Mouse (Mus musculus) forebrain, embryonic 16.5 days (tissue): ENCODE measurements around the gene Rufy3. TPM values are rescaled to one million over a fixed set of nuclear protein-coding genes. Genes with fewer than 3 reads are reported as not detected.

Experiments
- ATAC-seq: fragments of 200-750 bp; cut with Nextera tagmentation; 2 replicates; pipeline ENCODE4 v1.8.0; 2017; ENCODE audit warnings: mild to moderate bottlenecking, moderate library complexity
- H3K27ac ChIP-seq: fragments of 300-500 bp; sonication (generic); 2 replicates; pipeline ENCODE4 v1.5.1; 2014; ENCODE audit warnings: low read length, control low read depth
- H3K27me3 ChIP-seq: fragments of 300-500 bp; sonication (generic); replicated peaks from 2 replicates; pipeline ENCODE4 v1.6.1; 2014; ENCODE audit warnings: low read length; ENCODE audit not compliant: control insufficient read depth, insufficient read depth
- H3K36me3 ChIP-seq: fragments of 300-500 bp; sonication (generic); 2 replicates; pipeline ENCODE4 v1.6.1; 2014; ENCODE audit not compliant: control insufficient read depth, insufficient read depth
- H3K4me1 ChIP-seq: fragments of 300-500 bp; sonication (generic); replicated peaks from 2 replicates; pipeline ENCODE4 v1.6.1; 2014; ENCODE audit warnings: low read length; ENCODE audit not compliant: control insufficient read depth, insufficient read depth
- H3K4me2 ChIP-seq: fragments of 300-500 bp; sonication (generic); 2 replicates; pipeline ENCODE4 v1.6.1; 2014; ENCODE audit warnings: mild to moderate bottlenecking, low read length, control low read depth
- H3K4me3 ChIP-seq: fragments of 300-500 bp; sonication (generic); replicated peaks from 2 replicates; pipeline ENCODE4 v1.5.1; 2014; ENCODE audit warnings: mild to moderate bottlenecking, low read length, control low read depth
- H3K9ac ChIP-seq: fragments of 300-500 bp; sonication (generic); replicated peaks from 2 replicates; pipeline ENCODE4 v1.6.1; 2014; ENCODE audit warnings: low read depth, low read length, control low read depth
- H3K9me3 ChIP-seq: fragments of 300-500 bp; sonication (generic); 2 replicates; pipeline ENCODE4 v1.6.1; 2016; ENCODE audit warnings: low read length; ENCODE audit not compliant: control insufficient read depth
- WGBS: fragments of 180-500 bp; shearing (Covaris S2); extraction: QIAGEN DNeasy Blood & Tissue Kit; methylation state at CpG from one replicate; pipeline ENCODE4 v1.1.7; 2014; 5-methylcytosine and 5-hydroxymethylcytosine counted together
- polyA plus RNA-seq: library from polyadenylated mRNA; unstranded; fragments of >200 nt; fragmentation: Nextera tagmentation; extraction: Ambion mirVana; gene quantifications from 2 replicates; pipeline ENCODE4 v1.2.1, GENCODE M21; 2015

Rufy3 gene
- polyA plus RNA-seq, 1 experiment from 2014 or later: 258 TPM

DNA sequence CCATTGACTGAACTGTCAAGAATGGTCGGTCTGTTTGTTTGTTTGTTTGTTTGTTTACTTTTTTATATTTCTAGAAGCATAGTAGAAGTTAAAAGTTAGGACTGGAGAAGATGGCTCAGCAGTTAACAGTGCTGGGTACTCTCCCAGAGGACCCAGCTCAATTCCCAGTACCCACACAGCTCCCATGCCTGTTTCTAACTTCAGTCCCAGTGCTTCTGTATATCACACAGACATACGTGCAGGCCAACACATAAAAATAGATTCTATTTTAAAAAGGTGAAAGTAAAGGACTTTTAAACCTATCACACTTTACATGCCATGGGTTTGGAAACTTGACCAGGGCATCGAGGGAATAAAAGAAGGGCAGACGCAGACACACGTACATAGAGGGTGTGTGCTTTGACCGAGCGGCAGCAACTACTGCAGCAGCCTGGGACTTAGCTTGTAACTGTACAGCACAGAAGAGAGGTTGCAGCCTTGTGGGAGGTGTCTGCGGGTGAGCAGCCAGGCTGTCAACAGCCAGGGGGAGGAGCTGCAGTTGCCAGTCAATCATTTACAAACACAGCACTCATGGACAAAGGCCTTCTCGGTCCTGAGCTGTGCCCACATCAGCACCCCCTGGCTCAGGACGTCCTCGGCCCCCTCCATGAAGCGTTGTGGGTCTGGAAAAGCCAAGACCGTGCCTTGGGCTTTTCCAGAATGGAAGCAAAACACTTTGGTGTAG is 22.5 kb downstream of the Rufy3 start:
- peak; percentile 30 for ATAC-seq

GRCm38 (mm10) chr5:88588481-88588880 is 23.6 kb downstream of the Rufy3 start:
- Histone ChIP-seq H3K9ac (no peak overlapping the region), H3K4me3 (no peak overlapping the region), H3K9me3 (no peaks in the 10 kb centered on the region), H3K27ac (no peak overlapping the region), H3K36me3 (no peaks in the 10 kb centered on the region), H3K4me1 (peaks cover 38% of the 10 kb centered on the region), H3K4me2 (no peak overlapping the region; the same call in 1 of the 2 replicates), H3K27me3 (no peaks in the 10 kb centered on the region)
- 55% methylated on average over 5 of the region's 5 CpGs for WGBS
- ATAC-seq: no peak

More for the DNA sequence above, 22.5 kb downstream of the Rufy3 start:
- Histone ChIP-seq H3K9me3 (no peaks in the 10 kb centered on the region), H3K4me3 (peak overlapping the region; percentile 80), H3K4me2 (peak overlapping the region; percentile 76), H3K27me3 (no peaks in the 10 kb centered on the region), H3K9ac (peak overlapping the region; percentile 24), H3K4me1 (peaks cover 38% of the 10 kb centered on the region), H3K36me3 (no peaks in the 10 kb centered on the region), H3K27ac (no peak overlapping the region)
- 25% methylated on average over 13 of the region's 13 CpGs for WGBS

GRCm38 (mm10) chr5:88593421-88594172 is 28.8 kb downstream of the Rufy3 start:
- H3K9me3 ChIP-seq: no peaks in the 10 kb centered on the region
- no peak overlapping the region for H3K9ac ChIP-seq
- no peaks in the 10 kb centered on the region for H3K36me3 ChIP-seq
- peaks cover 5% of the 10 kb centered on the region for H3K4me1 ChIP-seq
- no peaks in the 10 kb centered on the region for H3K27me3 ChIP-seq
- WGBS: 94% methylated on average over 13 of the region's 13 CpGs
- ATAC-seq: no peak
- no peak overlapping the region for H3K4me2 ChIP-seq
- no peak overlapping the region for H3K27ac ChIP-seq
- H3K4me3 ChIP-seq: no peak overlapping the region

DNA sequence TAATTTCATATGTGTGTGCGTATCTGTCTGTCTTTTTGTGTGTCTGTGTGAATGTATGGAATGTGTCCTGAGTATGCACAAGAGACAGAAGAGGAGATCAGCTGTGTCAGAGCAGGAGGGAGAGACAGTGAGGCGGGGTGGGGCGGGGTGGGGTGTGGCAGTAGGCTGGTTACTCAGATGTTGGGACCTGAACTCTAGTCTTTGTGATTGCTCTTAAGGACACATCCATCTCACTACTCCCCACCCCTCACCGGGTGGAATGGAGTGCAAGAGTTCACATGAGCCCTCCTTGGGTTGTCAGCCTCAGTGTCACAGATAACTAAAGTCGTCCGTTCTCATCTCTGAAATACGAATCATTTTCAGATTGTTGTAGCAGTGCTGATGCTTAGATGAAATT is 29.3 kb downstream of the Rufy3 start:
- WGBS: 99% methylated on average over 7 of the region's 7 CpGs
- no peaks in the 10 kb centered on the region for H3K9me3 ChIP-seq
- no peaks in the 10 kb centered on the region; the same call in none of the 2 replicates for H3K4me1 ChIP-seq
- H3K36me3 ChIP-seq: no peaks in the 10 kb centered on the region
- ATAC-seq: no peak
- H3K4me2 ChIP-seq: no peak overlapping the region
- no peak overlapping the region for H3K9ac ChIP-seq
- no peak overlapping the region for H3K27ac ChIP-seq
- H3K4me3 ChIP-seq: no peak overlapping the region
- no peaks in the 10 kb centered on the region for H3K27me3 ChIP-seq

- Histone ChIP-seq H3K9ac (no peak overlapping the region), H3K27me3 (no peaks in the 10 kb centered on the region), H3K4me1 (no peaks in the 10 kb centered on the region), H3K4me3 (no peak overlapping the region), H3K27ac (no peak overlapping the region), H3K4me2 (no peak overlapping the region), H3K36me3 (no peaks in the 10 kb centered on the region), H3K9me3 (no peaks in the 10 kb centered on the region)
- ATAC-seq: no peak
- 81% methylated on average over 5 of the region's 5 CpGs for WGBS
These were observed 31.0 kb downstream of the Rufy3 start for GRCm38 (mm10) chr5:88595537-88596455.

GRCm38 (mm10) chr5:88598961-88599360 is 34.1 kb downstream of the Rufy3 start:
- H3K27me3 ChIP-seq: no peaks in the 10 kb centered on the region
- H3K4me1 ChIP-seq: no peaks in the 10 kb centered on the region
- no peak overlapping the region for H3K4me3 ChIP-seq
- no peak for ATAC-seq
- H3K9me3 ChIP-seq: no peaks in the 10 kb centered on the region
- H3K27ac ChIP-seq: no peak overlapping the region
- 94% methylated on average over 6 of the region's 6 CpGs for WGBS
- H3K4me2 ChIP-seq: no peak overlapping the region
- no peak overlapping the region for H3K9ac ChIP-seq
- no peaks in the 10 kb centered on the region for H3K36me3 ChIP-seq

DNA sequence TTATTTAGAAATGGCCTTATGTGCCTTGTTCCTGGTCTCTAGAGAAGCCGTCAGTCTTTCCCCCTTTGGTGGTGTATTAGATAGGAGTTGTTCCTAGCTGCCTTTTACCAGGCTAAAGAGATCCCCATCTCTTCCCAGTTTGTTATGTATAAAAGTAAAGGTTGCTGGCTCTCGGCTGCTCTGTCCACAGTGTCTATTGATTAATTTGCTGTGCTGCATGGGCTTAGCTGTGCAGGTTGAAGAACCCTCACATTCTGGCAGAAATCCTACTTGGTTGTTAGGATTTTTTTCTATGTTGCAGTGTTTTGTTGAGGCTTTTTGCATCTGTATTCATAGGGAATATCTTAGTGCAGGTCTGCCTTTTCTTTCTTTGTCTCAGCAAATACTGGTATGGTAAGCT is 37.2 kb downstream of the Rufy3 start:
- H3K9ac ChIP-seq: no peak overlapping the region
- 0 out of 2 replicates have a peak, but pooled peaks cover 6% of the 10 kb centered on the region for H3K36me3 ChIP-seq
- no peaks in the 10 kb centered on the region for H3K9me3 ChIP-seq
- WGBS: 78% methylated on average over 2 of the region's 2 CpGs
- no peaks in the 10 kb centered on the region for H3K4me1 ChIP-seq
- no peaks in the 10 kb centered on the region for H3K27me3 ChIP-seq
- no peak for ATAC-seq
- H3K27ac ChIP-seq: no peak overlapping the region
- no peak overlapping the region for H3K4me3 ChIP-seq
- H3K4me2 ChIP-seq: no peak overlapping the region

DNA sequence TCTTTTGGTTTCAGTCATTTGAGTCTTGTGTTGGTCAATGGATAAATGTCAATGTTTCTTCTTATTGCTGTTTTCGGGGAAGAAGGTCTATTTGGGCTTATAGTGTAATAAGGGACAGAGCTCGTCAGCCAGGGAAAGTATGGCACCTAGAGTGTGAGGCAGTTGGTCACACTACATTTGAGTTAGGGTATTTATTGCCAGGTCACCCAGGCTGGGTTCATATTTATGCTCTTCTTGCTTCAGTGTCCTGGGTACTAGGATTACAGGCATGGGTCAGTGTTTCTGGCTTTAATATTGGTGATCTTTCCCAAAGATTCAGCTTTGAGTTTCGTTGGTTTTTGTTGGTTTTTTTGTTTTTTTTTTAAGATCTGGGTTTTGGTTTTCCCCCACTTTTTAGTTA is 37.9 kb downstream of the Rufy3 start:
- Histone ChIP-seq H3K4me2 (no peak overlapping the region), H3K9ac (no peak overlapping the region), H3K4me3 (no peak overlapping the region), H3K27ac (no peak overlapping the region), H3K27me3 (no peaks in the 10 kb centered on the region), H3K9me3 (no peaks in the 10 kb centered on the region), H3K36me3 (0 out of 2 replicates have a peak, but pooled peaks cover 6% of the 10 kb centered on the region), H3K4me1 (no peaks in the 10 kb centered on the region)
- ATAC-seq: no peak
- 96% methylated on average over 3 of the region's 3 CpGs for WGBS

- Histone ChIP-seq H3K4me1 (no peaks in the 10 kb centered on the region), H3K9ac (no peak overlapping the region), H3K27ac (no peak overlapping the region), H3K27me3 (no peaks in the 10 kb centered on the region), H3K4me3 (no peak overlapping the region), H3K9me3 (no peaks in the 10 kb centered on the region), H3K36me3 (0 out of 2 replicates have a peak, but pooled peaks cover 6% of the 10 kb centered on the region), H3K4me2 (no peak overlapping the region)
- ATAC-seq: no peak
- 97% methylated on average over 3 of the region's 3 CpGs for WGBS
These were observed 39.2 kb downstream of the Rufy3 start for GRCm38 (mm10) chr5:88604046-88604445.
